Mouse (Mus musculus): ENCODE measurements around the gene Birc7. TPM values are rescaled to one million over a fixed set of nuclear protein-coding genes. Genes with fewer than 3 reads are reported as not detected.

Gene Birc7
- polyA plus RNA-seq, 1 experiment from 2014 or later, result not detected

- WGBS, result 7% methylated on average over 9 of the region's 9 CpGs
- H3K4me2 ChIP-seq (replicated peaks; ENCODE audit: low read depth, low read length), result no peak overlapping the region
- H3K27me3 ChIP-seq (ENCODE audit: control insufficient read depth, insufficient read depth, low read length), result peaks cover 68% of the 10 kb centered on the region
- no peaks in the 10 kb centered on the region for H3K9me3 ChIP-seq (ENCODE audit: control insufficient read depth, low read depth, low read length)
- H3K9ac ChIP-seq (replicated peaks; ENCODE audit: low read depth, low read length), result no peak overlapping the region
- peaks cover 21% of the 10 kb centered on the region for H3K4me1 ChIP-seq (ENCODE audit: control insufficient read depth, insufficient read depth, low read length)
- no peak for ATAC-seq (ENCODE audit: insufficient number of reproducible peaks, insufficient read depth, low FRiP score, low read depth)
- H3K4me3 ChIP-seq (ENCODE audit: low read depth, low read length), result no peak overlapping the region
- H3K27ac ChIP-seq (ENCODE audit: low read length), result no peak overlapping the region
- H3K36me3 ChIP-seq (ENCODE audit: control insufficient read depth, insufficient read depth, low read length), result no peaks in the 10 kb centered on the region
Measured at GRCm38 (mm10) chr2:180891835-180892323, 36.9 kb upstream of the Birc7 start.

GRCm38 (mm10) chr2:180892841-180893521, 35.8 kb upstream of the Birc7 start:
- Histone ChIP-seq H3K9ac (replicated peaks; ENCODE audit: low read depth, low read length) (0 out of 2 replicates have a peak overlapping the region, but pooled peaks have one; percentile 18), H3K4me2 (replicated peaks; ENCODE audit: low read depth, low read length) (peak overlapping the region; percentile 68), H3K27ac (ENCODE audit: low read length) (no peak overlapping the region), H3K27me3 (ENCODE audit: control insufficient read depth, insufficient read depth, low read length) (peaks cover 65% of the 10 kb centered on the region), H3K4me3 (ENCODE audit: low read depth, low read length) (peak overlapping the region; percentile 39), H3K36me3 (ENCODE audit: control insufficient read depth, insufficient read depth, low read length) (no peaks in the 10 kb centered on the region), H3K4me1 (ENCODE audit: control insufficient read depth, insufficient read depth, low read length) (peaks cover 21% of the 10 kb centered on the region), H3K9me3 (ENCODE audit: control insufficient read depth, low read depth, low read length) (no peaks in the 10 kb centered on the region)
- ATAC-seq (ENCODE audit: insufficient number of reproducible peaks, insufficient read depth, low FRiP score, low read depth), result peak; percentile 50
- WGBS, result under 1% methylated on average over 81 of the region's 97 CpGs

GRCm38 (mm10) chr2:180893537-180894028, 35.2 kb upstream of the Birc7 start:
- no peaks in the 10 kb centered on the region for H3K9me3 ChIP-seq (ENCODE audit: control insufficient read depth, low read depth, low read length)
- peak overlapping the region; percentile 39 for H3K4me3 ChIP-seq (ENCODE audit: low read depth, low read length)
- no peak overlapping the region for H3K9ac ChIP-seq (replicated peaks; ENCODE audit: low read depth, low read length)
- H3K36me3 ChIP-seq (ENCODE audit: control insufficient read depth, insufficient read depth, low read length), result no peaks in the 10 kb centered on the region
- peak overlapping the region; percentile 68 for H3K4me2 ChIP-seq (replicated peaks; ENCODE audit: low read depth, low read length)
- H3K27me3 ChIP-seq (ENCODE audit: control insufficient read depth, insufficient read depth, low read length), result peaks cover 59% of the 10 kb centered on the region
- WGBS, result 2% methylated on average over 49 of the region's 50 CpGs
- peaks cover 21% of the 10 kb centered on the region for H3K4me1 ChIP-seq (ENCODE audit: control insufficient read depth, insufficient read depth, low read length)
- H3K27ac ChIP-seq (ENCODE audit: low read length), result no peak overlapping the region
- ATAC-seq (ENCODE audit: insufficient number of reproducible peaks, insufficient read depth, low FRiP score, low read depth), result no peak

GRCm38 (mm10) chr2:180894029-180894623, 34.7 kb upstream of the Birc7 start:
- H3K4me1 ChIP-seq (ENCODE audit: control insufficient read depth, insufficient read depth, low read length), result peaks cover 21% of the 10 kb centered on the region
- no peak overlapping the region for H3K9ac ChIP-seq (replicated peaks; ENCODE audit: low read depth, low read length)
- H3K9me3 ChIP-seq (ENCODE audit: control insufficient read depth, low read depth, low read length), result no peaks in the 10 kb centered on the region
- 0 out of 2 replicates have a peak, but pooled peaks have one; percentile 5 for ATAC-seq (ENCODE audit: insufficient number of reproducible peaks, insufficient read depth, low FRiP score, low read depth)
- no peaks in the 10 kb centered on the region for H3K36me3 ChIP-seq (ENCODE audit: control insufficient read depth, insufficient read depth, low read length)
- peak overlapping the region; percentile 39 for H3K4me3 ChIP-seq (ENCODE audit: low read depth, low read length)
- under 1% methylated on average over 55 of the region's 57 CpGs for WGBS
- H3K27ac ChIP-seq (ENCODE audit: low read length), result no peak overlapping the region
- peak overlapping the region; percentile 68 for H3K4me2 ChIP-seq (replicated peaks; ENCODE audit: low read depth, low read length)
- peaks cover 56% of the 10 kb centered on the region for H3K27me3 ChIP-seq (ENCODE audit: control insufficient read depth, insufficient read depth, low read length)

GRCm38 (mm10) chr2:180894734-180895133, 34.1 kb upstream of the Birc7 start:
- under 1% methylated on average over 13 of the region's 13 CpGs for WGBS
- H3K36me3 ChIP-seq (ENCODE audit: control insufficient read depth, insufficient read depth, low read length), result no peaks in the 10 kb centered on the region
- peak overlapping the region; percentile 39; the same call in 1 of the 2 replicates for H3K4me3 ChIP-seq (ENCODE audit: low read depth, low read length)
- H3K4me2 ChIP-seq (replicated peaks; ENCODE audit: low read depth, low read length), result peak overlapping the region; percentile 68; the same call in 1 of the 2 replicates
- no peak overlapping the region for H3K27ac ChIP-seq (ENCODE audit: low read length)
- peaks cover 53% of the 10 kb centered on the region for H3K27me3 ChIP-seq (ENCODE audit: control insufficient read depth, insufficient read depth, low read length)
- H3K9ac ChIP-seq (replicated peaks; ENCODE audit: low read depth, low read length), result no peak overlapping the region
- H3K9me3 ChIP-seq (ENCODE audit: control insufficient read depth, low read depth, low read length), result no peaks in the 10 kb centered on the region
- peaks cover 21% of the 10 kb centered on the region for H3K4me1 ChIP-seq (ENCODE audit: control insufficient read depth, insufficient read depth, low read length)
- no peak; the same call in 1 of the 2 replicates for ATAC-seq (ENCODE audit: insufficient number of reproducible peaks, insufficient read depth, low FRiP score, low read depth)

GRCm38 (mm10) chr2:180895321-180895720, 33.5 kb upstream of the Birc7 start:
- H3K27me3 ChIP-seq (ENCODE audit: control insufficient read depth, insufficient read depth, low read length), result peaks cover 47% of the 10 kb centered on the region
- no peaks in the 10 kb centered on the region for H3K9me3 ChIP-seq (ENCODE audit: control insufficient read depth, low read depth, low read length)
- H3K9ac ChIP-seq (replicated peaks; ENCODE audit: low read depth, low read length), result no peak overlapping the region
- ATAC-seq (ENCODE audit: insufficient number of reproducible peaks, insufficient read depth, low FRiP score, low read depth), result no peak
- H3K36me3 ChIP-seq (ENCODE audit: control insufficient read depth, insufficient read depth, low read length), result no peaks in the 10 kb centered on the region
- H3K4me1 ChIP-seq (ENCODE audit: control insufficient read depth, insufficient read depth, low read length), result peaks cover 21% of the 10 kb centered on the region
- no peak overlapping the region for H3K4me3 ChIP-seq (ENCODE audit: low read depth, low read length)
- no peak overlapping the region for H3K4me2 ChIP-seq (replicated peaks; ENCODE audit: low read depth, low read length)
- H3K27ac ChIP-seq (ENCODE audit: low read length), result no peak overlapping the region
- WGBS, result 84% methylated on average over 3 of the region's 3 CpGs

- H3K9ac ChIP-seq (replicated peaks; ENCODE audit: low read depth, low read length), result no peak overlapping the region
- no peak for ATAC-seq (ENCODE audit: insufficient number of reproducible peaks, insufficient read depth, low FRiP score, low read depth)
- H3K9me3 ChIP-seq (ENCODE audit: control insufficient read depth, low read depth, low read length), result no peaks in the 10 kb centered on the region
- H3K27me3 ChIP-seq (ENCODE audit: control insufficient read depth, insufficient read depth, low read length), result peaks cover 41% of the 10 kb centered on the region
- H3K4me3 ChIP-seq (ENCODE audit: low read depth, low read length), result no peak overlapping the region
- no peak overlapping the region for H3K4me2 ChIP-seq (replicated peaks; ENCODE audit: low read depth, low read length)
- WGBS, result 73% methylated on average over 11 of the region's 11 CpGs
- no peak overlapping the region for H3K27ac ChIP-seq (ENCODE audit: low read length)
- H3K36me3 ChIP-seq (ENCODE audit: control insufficient read depth, insufficient read depth, low read length), result no peaks in the 10 kb centered on the region
- H3K4me1 ChIP-seq (ENCODE audit: control insufficient read depth, insufficient read depth, low read length), result peaks cover 21% of the 10 kb centered on the region
Measured at GRCm38 (mm10) chr2:180895837-180896525, 32.8 kb upstream of the Birc7 start.
